Mouse (Mus musculus): ENCODE measurements around the gene Zkscan3.

Zkscan3 gene

GRCm38 (mm10) chr13:21402287-21402846 is at the start of gene Zkscan3:
Gene Zkscan3, minus strand, starts transcription at chr13:21402755.
- peak; percentile 84 for DNase-seq

- no peak for DNase-seq
Measured at GRCm38 (mm10) chr13:21447856-21448614, 45.5 kb upstream of the Zkscan3 start.

- no peak for DNase-seq
Measured at GRCm38 (mm10) chr13:21446796-21447195, 44.2 kb upstream of the Zkscan3 start.

DNA sequence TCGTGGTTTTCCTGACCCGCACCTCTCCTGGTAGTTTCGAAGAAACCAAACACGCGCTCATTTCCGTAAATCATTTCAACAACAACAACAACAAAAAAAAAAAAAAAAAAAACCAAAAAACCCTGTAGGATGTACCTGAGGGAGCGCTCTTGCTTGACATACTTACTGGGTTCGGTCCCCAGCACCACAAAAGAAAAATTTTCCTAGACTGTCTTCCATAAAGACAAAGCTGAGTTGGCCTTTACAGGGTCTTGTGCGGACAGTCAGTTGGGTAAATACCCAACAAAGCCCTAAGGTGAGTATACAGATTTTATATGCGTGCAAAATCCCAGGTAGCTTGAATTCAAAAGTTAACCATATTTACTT is 38.6 kb upstream of the Zkscan3 start:
- no peak for DNase-seq

DNA sequence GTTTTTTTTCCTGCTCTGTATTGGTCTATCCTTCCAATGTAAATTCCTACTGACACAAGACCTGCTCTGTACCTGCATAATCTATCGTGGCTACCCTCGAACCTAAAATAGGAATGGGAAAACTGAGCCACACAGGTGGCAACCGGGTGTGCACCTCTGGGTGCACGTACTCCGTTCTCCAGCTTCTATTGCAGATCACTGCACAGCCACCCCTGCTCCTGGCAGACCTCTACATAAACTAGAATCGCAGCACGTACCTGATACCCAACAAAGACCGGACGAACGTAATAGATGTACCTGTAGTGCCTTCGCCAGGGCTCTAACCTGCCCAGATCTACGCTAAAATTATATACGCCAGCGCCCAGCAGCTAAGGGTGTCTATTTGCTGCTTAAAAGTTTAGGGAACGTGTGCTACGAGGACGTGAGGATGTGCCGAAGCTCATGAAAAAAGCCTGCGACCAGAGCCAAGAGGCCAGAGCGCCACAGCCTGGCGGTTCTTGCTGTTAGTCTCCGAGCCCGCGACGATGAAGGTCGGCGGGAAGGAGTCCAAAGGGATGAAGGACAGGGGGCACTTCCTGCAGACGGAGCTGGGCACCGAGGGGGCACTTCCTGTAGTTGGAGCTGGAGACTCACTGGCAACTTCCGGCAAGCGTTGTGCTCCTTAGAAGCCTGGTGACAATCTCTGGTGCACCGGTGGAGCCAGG is 38.1 kb upstream of the Zkscan3 start, which contains the start of gene Pgbd1:
Pgbd1 (minus strand) TSS at position 556 of the 704 bp plus-strand sequence.
- peak; percentile 73 for DNase-seq

DNA sequence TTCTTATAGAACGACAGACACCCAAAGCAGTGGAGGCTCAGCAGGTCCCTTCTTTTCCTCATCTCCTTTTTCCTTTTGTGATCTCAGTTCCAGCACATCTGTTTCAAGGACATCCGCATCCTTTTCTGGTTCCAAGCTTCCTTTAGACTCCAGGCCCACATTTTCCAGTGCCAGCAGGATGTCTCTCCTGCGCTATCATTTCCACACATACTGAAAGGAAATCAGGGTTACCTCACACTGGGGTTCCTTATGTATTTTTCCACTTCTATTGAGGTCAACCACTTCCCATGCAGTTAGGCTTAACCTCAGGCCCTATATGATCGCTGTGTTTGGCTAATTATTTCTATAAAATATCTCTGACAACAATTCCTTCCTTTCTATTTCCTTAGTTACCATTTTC is 32.9 kb upstream of the Zkscan3 start:
- DNase-seq: no peak

GRCm38 (mm10) chr13:21427631-21428030 is 25.1 kb upstream of the Zkscan3 start:
- no peak for DNase-seq

DNA sequence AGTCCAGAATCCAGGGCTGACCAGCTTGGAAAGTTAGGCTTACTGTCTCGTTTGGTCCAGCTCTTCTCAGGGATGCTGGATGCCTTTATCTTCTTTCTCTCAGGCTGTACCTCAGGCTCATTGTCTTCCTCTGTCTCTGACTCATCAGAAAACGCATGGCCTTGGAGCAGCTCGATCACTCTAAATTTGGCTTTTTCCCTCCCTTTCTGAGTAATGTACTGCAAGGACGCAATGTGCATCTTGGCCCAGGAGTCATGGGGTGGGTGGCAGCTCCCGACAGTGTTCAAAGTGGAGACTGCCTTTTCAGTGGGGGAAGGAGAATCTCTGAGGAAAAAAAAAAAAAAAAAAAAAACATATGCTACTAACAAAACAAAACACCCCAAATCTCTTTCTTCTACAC is 20.7 kb upstream of the Zkscan3 start:
- no peak for DNase-seq

- DNase-seq: no peak
Measured at GRCm38 (mm10) chr13:21418865-21419264, 16.3 kb upstream of the Zkscan3 start.

- DNase-seq: no peak
Measured at GRCm38 (mm10) chr13:21417298-21418010, 14.9 kb upstream of the Zkscan3 start.

DNA sequence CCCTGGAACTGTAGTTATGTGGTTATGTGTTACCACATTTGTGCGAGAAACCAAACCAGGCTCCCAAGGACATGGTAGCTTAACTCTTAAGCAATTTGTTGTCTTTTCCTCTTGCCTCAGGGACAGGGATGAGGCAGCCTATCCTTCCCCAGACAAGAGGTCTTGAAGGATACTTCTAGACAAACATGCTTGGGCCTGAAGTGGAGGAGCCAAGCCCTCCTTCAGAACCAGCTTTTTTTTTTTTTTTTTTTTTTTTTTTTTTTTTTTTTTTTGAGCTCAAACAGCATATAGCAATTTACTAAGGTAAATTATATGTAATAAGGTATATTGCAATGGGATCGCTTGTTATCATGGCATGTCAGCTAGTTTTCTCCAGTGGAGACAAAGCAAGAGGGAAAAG is 13.2 kb upstream of the Zkscan3 start:
- no peak for DNase-seq

DNA sequence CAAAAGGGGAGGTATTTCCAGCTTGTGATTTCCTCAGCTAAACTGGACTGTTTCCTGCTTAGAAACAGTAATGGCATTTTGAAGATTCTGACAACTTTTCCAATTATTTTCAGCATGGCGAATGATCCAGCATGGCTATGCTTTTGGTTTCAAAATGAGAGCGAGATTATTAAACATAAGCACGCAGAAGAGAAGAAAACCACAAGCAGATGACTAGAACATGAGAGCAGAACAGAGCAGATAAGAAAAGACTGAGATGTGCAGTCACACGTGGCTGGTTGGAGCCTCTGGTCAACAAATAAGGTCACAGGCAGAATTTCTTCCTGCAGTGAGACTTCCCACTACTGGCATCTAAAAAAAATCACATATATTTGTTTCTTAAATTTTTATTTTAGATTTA is 12.7 kb upstream of the Zkscan3 start:
- DNase-seq: no peak

DNA sequence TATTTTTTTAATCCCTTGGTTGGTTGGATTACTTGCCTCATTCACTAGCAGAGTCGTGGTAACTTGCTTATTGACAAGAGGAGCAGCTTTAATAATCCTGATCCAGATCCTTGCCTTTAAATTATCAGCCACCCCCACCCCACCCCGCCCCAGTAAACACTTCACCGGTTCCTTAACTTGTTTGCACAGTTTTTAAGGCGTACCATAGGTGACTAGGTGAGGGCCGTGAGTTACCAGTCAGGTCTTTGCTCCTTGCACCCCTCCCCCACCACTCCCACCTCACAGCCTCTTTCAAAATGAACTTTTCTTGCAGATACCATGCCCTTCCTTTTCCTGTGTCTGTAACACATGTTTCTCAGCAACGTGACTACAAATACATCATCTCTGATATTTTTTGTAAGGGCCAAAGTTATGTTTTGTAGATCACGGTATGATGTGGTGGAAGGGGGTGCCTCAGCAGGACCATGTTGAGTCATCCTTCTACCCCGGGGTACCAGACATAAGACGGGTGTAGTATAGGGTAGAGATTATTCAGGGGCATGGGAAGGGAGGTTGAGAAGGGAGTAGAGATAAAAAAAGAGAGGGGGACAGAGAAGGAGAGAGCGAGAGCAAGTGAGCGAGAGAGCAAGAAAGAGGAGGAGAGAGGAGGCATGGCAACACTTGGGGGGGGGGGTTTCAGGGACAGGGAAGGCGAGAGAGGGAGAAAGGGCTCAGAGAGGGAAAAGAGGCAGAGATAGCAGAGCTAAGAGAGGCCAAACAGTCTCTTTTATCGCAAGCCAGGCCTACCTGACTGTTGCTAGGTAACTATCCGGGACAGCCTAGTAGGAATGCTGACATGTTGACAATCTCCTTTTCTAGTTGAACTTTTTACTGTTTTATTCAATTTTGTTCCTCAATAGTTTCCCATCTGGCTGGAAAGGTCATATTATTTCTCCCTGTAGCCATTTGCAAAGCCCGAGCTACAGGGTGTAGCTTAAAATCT is 12.0 kb upstream of the Zkscan3 start:
- no peak for DNase-seq

DNA sequence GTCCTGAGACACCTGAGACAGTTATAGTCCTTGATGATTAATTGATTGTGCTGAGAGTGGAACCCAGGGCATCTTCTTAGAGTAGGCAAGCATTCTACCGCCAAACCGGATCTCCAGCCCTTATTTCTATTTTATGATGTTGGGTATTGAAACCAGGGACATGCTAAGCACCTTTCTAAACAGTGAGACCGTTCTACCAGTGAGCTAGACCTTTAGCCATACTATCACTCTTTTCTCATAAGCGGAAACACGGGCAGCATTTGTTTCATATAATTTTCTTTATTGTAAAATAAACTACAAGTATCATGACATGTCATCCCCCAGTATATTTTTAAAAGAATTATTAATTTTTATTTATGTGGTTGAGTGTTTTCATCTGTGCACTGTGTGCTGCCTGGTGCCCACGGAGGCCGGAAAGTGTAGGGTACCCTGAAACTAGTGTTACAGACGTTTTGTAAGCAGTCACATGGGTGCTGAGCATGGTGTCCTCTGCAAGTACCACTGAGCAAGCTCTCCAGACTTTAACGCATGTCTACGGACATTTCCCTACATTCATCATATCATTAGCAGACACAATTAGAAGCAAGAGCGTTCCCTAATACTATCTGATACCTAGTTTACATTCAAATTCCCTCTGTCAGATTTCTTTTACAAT is 6.4 kb upstream of the Zkscan3 start:
- no peak for DNase-seq

- peak; percentile 78 for DNase-seq
Measured at GRCm38 (mm10) chr13:21407969-21408804, 5.6 kb upstream of the Zkscan3 start.

DNA sequence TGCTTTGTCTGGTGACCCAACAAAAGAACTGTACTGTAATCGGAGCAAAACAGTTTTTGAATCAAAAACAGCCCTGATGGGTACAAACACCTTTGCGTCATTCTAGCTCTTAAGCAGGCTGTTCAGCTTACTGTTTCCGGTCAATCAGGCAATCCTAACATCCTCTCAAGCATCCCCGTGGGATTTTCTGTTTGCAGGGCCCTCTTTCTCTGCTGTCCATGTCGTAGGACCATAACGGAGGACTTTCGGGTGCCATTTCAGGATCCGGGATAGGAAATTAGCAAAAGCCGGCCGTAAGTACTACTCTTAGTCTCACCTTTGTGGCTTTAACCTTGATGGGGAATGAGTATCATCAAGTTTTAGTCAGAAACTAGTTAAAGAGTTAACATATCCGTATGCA is 4.8 kb upstream of the Zkscan3 start:
- no peak for DNase-seq

DNA sequence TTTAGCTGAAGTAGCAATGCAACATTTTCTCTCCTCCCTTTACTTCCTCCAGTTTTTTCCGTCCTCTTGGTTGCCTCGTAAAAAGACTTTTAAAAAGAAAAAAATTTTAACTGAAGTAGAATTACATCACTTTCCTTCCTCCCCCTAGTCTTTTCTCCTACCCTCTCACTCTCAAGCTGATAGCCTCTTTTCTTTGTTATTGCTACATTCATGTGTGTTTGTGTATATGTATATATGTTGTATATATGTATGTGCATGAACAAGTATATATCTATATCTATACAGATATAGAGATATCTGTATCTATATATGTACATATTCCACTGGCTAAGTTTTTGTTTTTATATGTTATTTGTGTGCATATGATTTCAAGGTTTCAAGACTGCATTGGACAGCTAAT is 293 bp upstream of the Zkscan3 start:
- DNase-seq: no peak

GRCm38 (mm10) chr13:21401636-21402286 is 794 bp downstream of the Zkscan3 start:
- no peak for DNase-seq

DNA sequence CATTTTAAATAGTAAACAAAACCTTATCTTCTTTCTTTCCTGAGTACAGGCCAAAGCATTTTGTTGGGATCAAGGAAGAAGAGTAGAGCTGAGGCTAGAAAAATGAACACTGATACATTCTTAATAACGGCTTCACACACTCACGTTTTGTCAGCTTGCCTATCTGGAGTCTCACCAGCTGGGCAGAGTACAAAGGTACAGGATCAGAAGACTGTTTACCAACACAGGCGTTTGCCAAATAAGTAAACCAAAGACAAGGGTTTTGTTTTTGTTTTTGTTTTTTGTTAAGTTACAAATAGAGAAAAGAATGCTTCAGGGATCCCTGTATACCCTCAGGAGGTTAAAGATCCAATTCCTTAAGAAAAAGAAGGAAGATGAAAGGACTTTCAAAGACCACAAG is 1.4 kb downstream of the Zkscan3 start:
- DNase-seq: no peak

GRCm38 (mm10) chr13:21397486-21397885 is 5.1 kb downstream of the Zkscan3 start:
- no peak for DNase-seq

Measured in right cerebral cortex, postnatal 14 days (tissue).